Mouse (Mus musculus): ENCODE data around the gene Itga3. TPM values are rescaled to one million over a fixed set of nuclear protein-coding genes. Genes with fewer than 3 reads are reported as not detected.

The Itga3 gene
- total and polyA plus RNA-seq, 3 experiments = 5.8 to 53.0 (median 9.0) TPM

GRCm38 (mm10) chr11:95097889-95098288 is 21.3 kb upstream of the Itga3 start:
- dilution Hi-C loops (cut with MboI; ENCODE audit: extremely low pct_ligation_motif_present, extremely low pct_unique_long_range_greater_than_20kb, low sequenced_read_pairs) = no loop called here
- Histone ChIP-seq H3K27me3 (replicated peaks) (no peaks in the 10 kb centered on the region), H3K9ac (ENCODE audit: insufficient read depth, low read depth) (peak overlapping the region; percentile 14; the same call in 1 of the 2 replicates)

GRCm38 (mm10) chr11:95096608-95097373 is 20.2 kb upstream of the Itga3 start:
- dilution Hi-C loops (cut with MboI; ENCODE audit: extremely low pct_ligation_motif_present, extremely low pct_unique_long_range_greater_than_20kb, low sequenced_read_pairs) (no loop called here), in situ Hi-C loops (cut with MboI; ENCODE audit: low pct_ligation_motif_present, low pct_unique_long_range_greater_than_20kb, low sequenced_read_pairs) (no loop called here)
- H3K9ac ChIP-seq (ENCODE audit: insufficient read depth, low read depth) = peak overlapping the region; percentile 11
- peak; percentile 95 for DNase-seq (ENCODE audit: extremely low read depth)
- H3K27ac ChIP-seq (ENCODE audit: insufficient read depth, low read depth) = peak overlapping the region; percentile 79; the same call in 1 of the 2 replicates
- H3K79me2 ChIP-seq (replicated peaks; ENCODE audit: control insufficient read depth, extremely low read depth, insufficient read depth, poor library complexity, severe bottlenecking) = no peaks in the 10 kb centered on the region
- peaks cover 6% of the 10 kb centered on the region for H3K9me3 ChIP-seq (replicated peaks; ENCODE audit: low read length)
- H3K4me3 ChIP-seq (replicated peaks in 1 of 3; ENCODE audit: low read depth in 2 of 3, low read length in 2 of 3, poor library complexity in 1 of 3) = no peak overlapping the region
- peaks cover 47 to 78% of the 10 kb centered on the region in 2 experiments for H3K4me1 ChIP-seq (ENCODE audit: control insufficient read depth in 1 of 2, insufficient read depth in 2 of 2)
- H3K4me2 ChIP-seq (ENCODE audit: insufficient read depth, low read depth, poor library complexity, severe bottlenecking) = peak overlapping the region; percentile 75
- no peaks in the 10 kb centered on the region for H3K36me3 ChIP-seq (replicated peaks in 1 of 2; ENCODE audit: control insufficient read depth in 1 of 2, insufficient read depth in 1 of 2, low read length in 1 of 2)
- no peaks in the 10 kb centered on the region for H3K27me3 ChIP-seq (replicated peaks)
- TF ChIP-seq CHD2 (IDR thresholded peaks at IDR 0.05; ENCODE audit: low read length) (peak; percentile 94), RCOR1 (conservative IDR thresholded peaks at IDR 0.05; ENCODE audit: low read depth, low read length) (0 out of 2 replicates have a peak, but pooled peaks have one; percentile 14), SIN3A (IDR thresholded peaks at IDR 0.05; ENCODE audit: low read length) (peak; percentile 87; the same call in 1 of the 2 replicates), ZNF384 (IDR thresholded peaks at IDR 0.05; ENCODE audit: low read depth, low read length) (peak; percentile 76), ZC3H11A (IDR thresholded peaks at IDR 0.05; ENCODE audit: low read depth, low read length) (no peak), TCF12 (IDR thresholded peaks at IDR 0.05; ENCODE audit: low read depth, low read length) (peak; percentile 99), KAT2A (IDR thresholded peaks at IDR 0.05; ENCODE audit: insufficient replicate concordance, low read length) (no peak), CHD1 (IDR thresholded peaks at IDR 0.05; ENCODE audit: low read depth, low read length) (peak; percentile 99), UBTF (IDR thresholded peaks at IDR 0.05; ENCODE audit: low read depth, low read length) (0 out of 2 replicates have a peak, but pooled peaks have one; percentile 18), IRF4 (IDR thresholded peaks at IDR 0.05; ENCODE audit: low read depth, low read length) (peak; percentile 89), HCFC1 (IDR thresholded peaks at IDR 0.05; ENCODE audit: low read depth, low read length) (no peak), MYC (IDR thresholded peaks at IDR 0.05; ENCODE audit: low read depth, low read length) (peak; percentile 92), MEF2A (IDR thresholded peaks at IDR 0.05; ENCODE audit: borderline replicate concordance, low read depth, low read length) (peak; percentile 93), CTCF (conservative IDR thresholded peaks at IDR 0.05 in 1 of 2, IDR thresholded peaks at IDR 0.05 in 1 of 2; ENCODE audit: low read depth in 2 of 2, low read length in 2 of 2) (no peak), MXI1 (IDR thresholded peaks at IDR 0.05; ENCODE audit: low read depth, low read length) (peak; percentile 68), RAD21 (IDR thresholded peaks at IDR 0.05; ENCODE audit: low read depth, low read length) (no peak), MAZ (IDR thresholded peaks at IDR 0.05; ENCODE audit: low read depth, low read length) (peak; percentile 94), USF1 (IDR thresholded peaks at IDR 0.05; ENCODE audit: low read depth, low read length) (no peak), MAX (IDR thresholded peaks at IDR 0.05; ENCODE audit: low read length) (peak; percentile 65; the same call in 1 of the 2 replicates), USF2 (conservative IDR thresholded peaks at IDR 0.05; ENCODE audit: low read depth, low read length) (no peak)

More at GRCm38 (mm10) chr11:95097889-95098288, 21.3 kb upstream of the Itga3 start:
- peaks cover 7% of the 10 kb centered on the region for H3K9me3 ChIP-seq (replicated peaks; ENCODE audit: low read length)
- no peak overlapping the region for H3K4me3 ChIP-seq (replicated peaks in 1 of 3; ENCODE audit: low read depth in 2 of 3, low read length in 2 of 3, poor library complexity in 1 of 3)
- in situ Hi-C loops (cut with MboI; ENCODE audit: low pct_ligation_motif_present, low pct_unique_long_range_greater_than_20kb, low sequenced_read_pairs) = no loop called here
- TF ChIP-seq SMC3 (IDR thresholded peaks at IDR 0.05; ENCODE audit: low read depth, low read length) (peak; percentile 57), BHLHE40 (IDR thresholded peaks at IDR 0.05; ENCODE audit: low read depth, low read length) (peak; percentile 61), RAD21 (IDR thresholded peaks at IDR 0.05; ENCODE audit: low read depth, low read length) (peak; percentile 36), MAZ (IDR thresholded peaks at IDR 0.05; ENCODE audit: low read depth, low read length) (peak; percentile 61; the same call in 1 of the 2 replicates), CTCF (conservative IDR thresholded peaks at IDR 0.05 in 1 of 2, IDR thresholded peaks at IDR 0.05 in 1 of 2; ENCODE audit: low read depth in 2 of 2, low read length in 2 of 2) (peak in 1 of 2 experiments; percentile 70; a peak in 2 of 4 replicates), ETS1 (conservative IDR thresholded peaks at IDR 0.05; ENCODE audit: low read depth, low read length) (peak; percentile 35; the same call in 1 of the 2 replicates), NRF1 (IDR thresholded peaks at IDR 0.05; ENCODE audit: low read depth, low read length) (0 out of 2 replicates have a peak, but pooled peaks have one; percentile 27), E2F4 (IDR thresholded peaks at IDR 0.05; ENCODE audit: insufficient replicate concordance, low read depth, low read length) (no peak), TCF12 (IDR thresholded peaks at IDR 0.05; ENCODE audit: low read depth, low read length) (0 out of 2 replicates have a peak, but pooled peaks have one; percentile 40), MEF2A (IDR thresholded peaks at IDR 0.05; ENCODE audit: borderline replicate concordance, low read depth, low read length) (peak; percentile 46; the same call in 1 of the 2 replicates), MYC (IDR thresholded peaks at IDR 0.05; ENCODE audit: low read depth, low read length) (peak; percentile 70; the same call in 1 of the 2 replicates), MAX (IDR thresholded peaks at IDR 0.05; ENCODE audit: low read length) (peak; percentile 83), ZMIZ1 (IDR thresholded peaks at IDR 0.05; ENCODE audit: low read depth, low read length) (no peak), EP300 (IDR thresholded peaks at IDR 0.05; ENCODE audit: low read length) (peak; percentile 33; the same call in 1 of the 2 replicates), JUN (IDR thresholded peaks at IDR 0.05; ENCODE audit: insufficient read depth, low read depth, low read length) (no peak), CHD2 (IDR thresholded peaks at IDR 0.05; ENCODE audit: low read length) (0 out of 2 replicates have a peak, but pooled peaks have one; percentile 39), KAT2A (IDR thresholded peaks at IDR 0.05; ENCODE audit: insufficient replicate concordance, low read length) (no peak), POLR2A (IDR thresholded peaks at IDR 0.05; ENCODE audit: low read depth, low read length) (no peak), POLR2AphosphoS2 (IDR thresholded peaks at IDR 0.05; ENCODE audit: low read depth, low read length) (no peak), JUND (conservative IDR thresholded peaks at IDR 0.05; ENCODE audit: low read depth, low read length) (no peak), IRF4 (IDR thresholded peaks at IDR 0.05; ENCODE audit: low read depth, low read length) (peak; percentile 61; the same call in 1 of the 2 replicates), NELFE (IDR thresholded peaks at IDR 0.05; ENCODE audit: low read depth, low read length) (no peak), UBTF (IDR thresholded peaks at IDR 0.05; ENCODE audit: low read depth, low read length) (no peak), ZC3H11A (IDR thresholded peaks at IDR 0.05; ENCODE audit: low read depth, low read length) (no peak), MAFK (IDR thresholded peaks at IDR 0.05; ENCODE audit: insufficient replicate concordance, low read length) (no peak), ELF1 (IDR thresholded peaks at IDR 0.05; ENCODE audit: low read depth, low read length) (no peak)
- H3K79me2 ChIP-seq (replicated peaks; ENCODE audit: control insufficient read depth, extremely low read depth, insufficient read depth, poor library complexity, severe bottlenecking) = no peaks in the 10 kb centered on the region
- H3K4me1 ChIP-seq (ENCODE audit: control insufficient read depth in 1 of 2, insufficient read depth in 2 of 2) = peaks cover 53 to 81% of the 10 kb centered on the region in 2 experiments
- peak overlapping the region; percentile 79 for H3K27ac ChIP-seq (ENCODE audit: insufficient read depth, low read depth)
- DNase-seq (ENCODE audit: extremely low read depth) = no peak
- H3K36me3 ChIP-seq (replicated peaks in 1 of 2; ENCODE audit: control insufficient read depth in 1 of 2, insufficient read depth in 1 of 2, low read length in 1 of 2) = no peaks in the 10 kb centered on the region
- no peak overlapping the region; the same call in 1 of the 2 replicates for H3K4me2 ChIP-seq (ENCODE audit: insufficient read depth, low read depth, poor library complexity, severe bottlenecking)

Measured in CH12.LX (cell line).